Mouse (Mus musculus) CH12.LX (cell line): ENCODE data around the gene Tgfbr3.

Source experiments
- CTCF ChIP-seq, 2 experiments: IDR thresholded peaks in 1 of 2; conservative IDR thresholded peaks in 1 of 2; 2 replicates each; pipeline ENCODE4 v1.5.1; 2011 to 2012; ENCODE audit warnings: low read depth in 2 of 2, low read length in 2 of 2, improper control_type of control experiment in 1 of 2, inconsistent platforms in 1 of 2, mild to moderate bottlenecking in 1 of 2, moderate library complexity in 1 of 2
- E2F4 ChIP-seq: IDR thresholded peaks from 2 replicates; pipeline ENCODE4 v1.6.1; 2011; ENCODE audit warnings: low read depth, low read length, improper control_type of control experiment; ENCODE audit not compliant: insufficient replicate concordance
- TCF12 ChIP-seq: IDR thresholded peaks from 2 replicates; pipeline ENCODE4 v1.6.1; 2014; ENCODE audit warnings: low read depth, mild to moderate bottlenecking, inconsistent platforms, low read length, improper control_type of control experiment

GRCm38 (mm10) chr5:107079146-107079638, 210.2 kb downstream of the Tgfbr3 start:
- TF ChIP-seq CTCF (conservative IDR thresholded peaks at IDR 0.05 in 1 of 2, IDR thresholded peaks at IDR 0.05 in 1 of 2; ENCODE audit: low read depth in 2 of 2, low read length in 2 of 2) (no peak), TCF12 (no peak), E2F4 (no peak)
